Mouse (Mus musculus) ES-Bruce4 (cell line): ENCODE data around the gene Smo.

Experiments
- CTCF ChIP-seq: IDR thresholded peaks from one replicate; pipeline ENCODE4 v1.8.1; 2011; ENCODE audit warnings: low read depth, low read length
- POLR2A ChIP-seq: IDR thresholded peaks from one replicate; pipeline ENCODE4 v1.8.1; 2011; ENCODE audit warnings: low read length; ENCODE audit not compliant: insufficient read depth

- TF ChIP-seq POLR2A (no peak), CTCF (no peak)
Observed at GRCm38 (mm10) chr6:29780082-29780481, 44.8 kb downstream of the Smo start.
